Mouse (Mus musculus) CD4-positive, CD25-positive, alpha-beta regulatory T cell, adult 4 months (primary cell): ENCODE data around the gene Hspb7. TPM values are rescaled to one million over a fixed set of nuclear protein-coding genes. Genes with fewer than 3 reads are reported as not detected.

Experiments used
- ATAC-seq: one replicate; pipeline ENCODE4 v1.8.0; 2017
- polyA plus RNA-seq, 2 experiments: library from polyadenylated mRNA; unstranded; fragments of 100-300 nt; shearing (Covaris generic); gene quantifications; one replicate each; pipeline ENCODE4 v1.2.1; 2017

The Hspb7 gene
- polyA plus RNA-seq, 2 experiments from 2014 or later, result not detected

DNA sequence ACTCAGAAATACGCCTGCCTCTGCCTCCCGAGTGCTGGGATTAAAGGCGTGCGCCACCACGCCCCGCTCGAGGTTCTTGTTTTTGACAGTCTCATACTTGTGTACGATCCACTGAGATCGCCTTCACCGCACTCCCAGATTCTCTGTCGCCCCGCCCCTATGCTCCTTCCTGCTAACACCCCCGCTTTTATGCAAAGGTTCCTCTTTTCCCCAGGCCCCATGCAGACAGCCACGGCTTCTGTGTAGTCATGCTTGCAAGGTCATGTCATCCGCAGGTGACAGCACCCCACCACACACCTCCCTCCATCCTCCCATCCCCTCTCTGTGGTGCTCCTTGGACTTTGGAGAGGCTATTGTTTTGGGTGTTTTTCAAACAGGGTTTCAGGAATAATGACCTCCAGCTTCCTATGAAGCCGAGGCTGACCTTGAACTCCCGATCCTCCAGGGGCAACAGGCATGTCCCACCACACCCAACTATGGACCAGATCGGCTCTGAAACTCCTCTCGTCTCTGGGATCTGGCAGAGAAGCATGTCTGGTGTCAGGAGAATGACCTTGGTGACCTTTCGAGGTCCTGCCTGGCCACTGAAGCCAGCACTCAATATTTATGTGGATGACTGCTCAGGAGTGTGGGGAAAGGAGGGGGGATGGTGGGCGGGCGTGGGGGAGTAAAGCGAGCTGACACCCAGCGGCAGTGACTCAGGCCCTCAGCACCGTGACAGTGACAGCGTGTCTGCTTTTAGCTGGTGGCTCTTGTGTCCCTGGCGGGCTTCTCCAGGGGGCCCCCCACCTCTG, 984 bp upstream of the Hspb7 start:
- ATAC-seq, result peak; percentile 45

DNA sequence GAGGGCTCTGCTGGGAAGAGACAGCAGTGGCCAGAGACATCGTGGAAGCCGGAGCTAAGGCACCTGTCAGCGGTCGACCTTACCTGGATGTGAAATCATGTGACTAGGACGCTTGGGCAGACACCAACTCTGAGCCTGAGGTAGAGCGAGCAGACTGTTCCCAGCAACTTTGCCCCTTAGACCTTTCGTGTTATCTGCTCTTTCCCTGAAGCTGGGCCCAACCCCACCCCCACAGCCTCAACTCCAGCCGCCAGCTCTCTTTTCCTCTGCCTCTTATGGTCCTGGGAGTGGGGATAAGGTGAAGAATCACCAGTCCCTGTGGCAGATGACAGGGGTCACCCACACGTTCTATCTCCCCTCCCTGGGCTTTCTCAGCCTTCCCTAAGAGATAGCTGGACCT, 307 bp downstream of the Hspb7 start:
- no peak for ATAC-seq

DNA sequence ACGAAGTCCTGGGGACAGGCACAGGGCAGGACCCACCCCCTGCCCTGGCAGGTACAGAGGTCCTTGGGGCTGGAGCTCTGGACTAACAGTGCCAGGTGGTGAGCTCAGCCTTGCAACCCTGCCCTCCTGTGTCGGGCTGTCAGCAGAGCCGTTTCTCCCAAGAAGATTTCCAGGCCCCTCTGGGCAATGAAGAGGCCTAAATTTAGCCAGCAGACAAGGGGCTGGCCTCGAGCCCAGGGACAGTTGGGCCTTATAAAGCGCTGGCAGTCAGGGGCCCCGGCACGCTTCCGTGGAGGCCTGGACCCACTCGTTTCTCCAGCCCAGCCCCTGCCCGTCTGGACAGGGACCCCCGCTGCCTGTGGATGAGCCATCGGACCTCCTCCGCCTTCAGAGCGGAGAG, 844 bp downstream of the Hspb7 start:
- ATAC-seq, result no peak

GRCm38 (mm10) chr4:141422841-141423240, 2.3 kb downstream of the Hspb7 start:
- no peak for ATAC-seq

- no peak for ATAC-seq
These were observed 2.7 kb downstream of the Hspb7 start for GRCm38 (mm10) chr4:141423288-141423687.

DNA sequence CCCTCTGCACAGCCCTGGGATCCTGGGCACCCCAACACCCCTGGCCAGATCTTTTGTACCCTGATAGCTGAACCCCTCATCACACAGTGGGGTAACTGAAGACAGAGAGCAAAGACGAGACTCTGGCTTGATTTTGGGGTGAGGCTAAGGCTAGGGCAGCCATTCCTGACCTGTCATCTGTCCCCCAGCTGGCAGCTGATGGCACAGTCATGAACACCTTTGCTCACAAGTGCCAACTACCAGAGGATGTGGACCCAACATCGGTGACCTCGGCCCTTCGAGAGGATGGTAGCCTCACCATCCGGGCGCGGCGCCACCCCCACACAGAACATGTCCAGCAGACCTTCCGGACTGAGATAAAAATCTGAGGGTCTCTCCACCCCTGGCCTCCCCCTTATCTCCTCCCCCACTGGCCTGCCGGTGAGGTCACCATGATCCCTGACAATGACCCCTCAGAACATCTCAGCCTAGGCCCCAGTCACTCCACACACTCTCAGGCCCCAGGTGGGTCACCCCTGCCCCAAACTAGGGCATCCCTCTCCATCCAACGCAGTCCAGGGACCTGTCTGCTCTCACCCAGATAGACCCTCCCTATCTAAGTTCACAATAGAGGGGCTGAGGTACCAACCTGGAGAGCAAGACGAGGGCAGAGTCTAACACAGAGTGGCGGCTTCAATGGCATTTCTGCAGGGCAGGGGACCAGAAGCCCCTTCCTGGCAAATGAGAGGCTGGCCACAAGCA, 3.3 kb downstream of the Hspb7 start:
- ATAC-seq, result no peak

GRCm38 (mm10) chr4:141425484-141426479, 5.2 kb downstream of the Hspb7 start:
- peak; percentile 90 for ATAC-seq

GRCm38 (mm10) chr4:141426796-141427745, 6.5 kb downstream of the Hspb7 start:
- ATAC-seq, result no peak

DNA sequence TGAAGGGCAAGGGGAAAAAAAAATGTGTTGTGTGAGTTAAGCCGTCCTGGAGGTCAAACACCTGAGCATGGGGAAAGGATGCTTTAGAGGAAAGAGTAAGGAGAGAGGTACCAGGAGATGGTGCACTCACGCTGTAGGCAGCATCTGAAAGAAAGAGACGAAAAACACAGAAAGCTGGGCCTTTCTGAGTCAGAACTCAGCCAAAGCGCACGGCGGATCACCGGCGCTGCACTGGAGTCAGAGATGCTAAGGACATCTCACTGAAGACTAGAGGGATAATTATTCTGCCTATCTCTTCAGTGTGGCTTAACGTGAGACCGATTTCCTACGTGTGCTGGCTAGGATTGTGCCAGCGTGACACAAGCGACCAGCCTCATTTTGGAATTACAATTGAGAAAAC, 7.3 kb downstream of the Hspb7 start:
- ATAC-seq, result no peak

DNA sequence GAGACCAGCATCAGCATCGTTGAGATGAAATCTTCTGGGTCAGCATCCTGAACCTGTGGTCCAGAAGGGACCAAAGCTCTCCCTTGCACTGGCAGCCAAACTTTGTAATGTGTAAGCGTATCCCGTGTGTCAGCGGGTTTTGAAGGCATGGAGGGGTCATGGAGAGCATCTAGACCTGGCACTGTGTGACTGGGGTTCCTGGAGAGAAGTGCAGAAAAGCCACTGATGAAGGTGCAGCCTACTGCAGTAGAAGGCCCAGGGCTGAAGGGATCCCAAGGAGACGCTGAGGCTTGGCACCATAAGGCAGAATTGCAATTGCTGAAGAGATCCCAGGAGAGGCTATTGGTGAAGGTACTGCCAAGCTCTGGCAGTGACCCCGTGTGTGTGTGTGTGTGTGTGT, 8.8 kb downstream of the Hspb7 start:
- no peak for ATAC-seq

GRCm38 (mm10) chr4:141429847-141430246, 9.3 kb downstream of the Hspb7 start:
- no peak for ATAC-seq

- ATAC-seq, result peak; percentile 89
These were observed 10.4 kb downstream of the Hspb7 start for GRCm38 (mm10) chr4:141430997-141431396.

- ATAC-seq, result no peak
These were observed 12.1 kb downstream of the Hspb7 start for GRCm38 (mm10) chr4:141432666-141433065.

DNA sequence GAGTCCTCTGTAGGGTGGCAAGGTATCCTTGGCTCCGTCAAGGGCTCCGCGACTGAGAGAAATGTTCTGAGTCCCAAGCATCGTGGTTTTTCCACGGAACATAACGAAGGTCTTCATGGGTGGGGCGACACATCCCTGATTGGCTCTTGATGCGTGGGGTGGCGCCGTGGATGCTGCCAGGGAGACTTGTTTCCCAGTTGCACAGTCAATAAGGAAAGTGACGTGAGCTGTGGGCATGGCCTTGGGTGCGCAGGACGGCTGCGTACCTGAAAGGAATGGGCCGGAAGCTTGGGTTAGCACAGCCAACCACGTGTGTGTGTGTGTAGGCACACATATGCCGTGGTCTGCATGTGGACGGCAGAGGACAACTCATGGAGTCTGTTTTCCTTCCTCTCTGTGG, 12.6 kb downstream of the Hspb7 start:
- ATAC-seq, result no peak

DNA sequence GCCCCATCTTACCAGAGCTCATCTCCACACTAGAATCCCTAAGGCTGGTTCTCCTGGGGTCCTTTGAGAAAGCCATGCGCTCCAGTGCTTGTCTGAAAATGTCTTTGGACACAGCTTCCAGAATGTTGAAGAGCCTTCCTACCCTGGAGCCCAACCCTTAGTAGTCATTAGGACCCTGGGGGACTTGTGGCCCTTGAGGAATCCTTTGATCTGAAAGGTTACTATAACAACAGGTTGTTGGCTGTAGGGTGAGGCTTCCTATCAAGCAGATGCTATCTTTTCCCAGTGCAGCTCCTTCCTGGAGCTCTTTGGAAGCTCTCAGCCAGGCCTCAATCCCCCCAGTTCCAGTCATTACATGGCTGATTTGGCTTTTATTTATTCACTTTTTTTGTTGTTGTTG, 15.4 kb downstream of the Hspb7 start, which contains the start of gene Srarp:
Gene Srarp, minus strand, starts transcription at position 132 of the 400 bp plus-strand sequence.
- no peak for ATAC-seq

DNA sequence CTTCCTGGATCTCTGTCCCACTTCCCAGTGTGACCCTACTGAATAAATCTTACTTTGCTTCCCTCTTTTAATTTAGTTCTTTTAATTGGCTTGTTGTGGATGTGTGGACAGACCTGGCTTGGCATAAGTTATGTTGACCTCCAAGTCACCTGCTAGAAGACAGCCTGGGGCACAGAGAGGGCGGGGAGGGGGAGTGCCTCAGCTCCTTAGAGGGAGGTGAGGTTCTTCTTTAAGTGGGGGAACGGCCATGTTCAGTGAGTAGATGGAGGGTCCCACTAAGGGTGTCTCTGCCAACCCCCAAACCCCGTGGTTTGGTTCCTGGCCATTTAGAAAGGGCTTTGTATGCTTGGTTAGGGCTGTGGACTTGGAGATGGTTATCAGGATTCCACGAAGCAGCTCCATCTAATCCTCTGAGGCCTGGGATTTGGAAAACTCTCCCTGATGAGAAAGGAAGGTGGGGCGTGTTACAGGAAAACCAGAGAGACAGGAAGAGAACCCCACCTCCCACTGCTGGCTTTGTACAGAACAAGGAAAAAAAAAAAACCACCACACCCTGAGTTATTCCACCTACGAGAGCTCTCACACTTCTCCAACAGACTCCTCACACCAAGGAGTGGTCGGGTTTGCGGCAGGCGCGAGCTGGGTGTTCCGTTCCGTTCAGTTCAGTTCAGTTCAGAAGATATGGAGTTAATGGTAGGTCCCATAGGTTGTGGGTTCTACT, 18.7 kb downstream of the Hspb7 start:
- no peak for ATAC-seq

DNA sequence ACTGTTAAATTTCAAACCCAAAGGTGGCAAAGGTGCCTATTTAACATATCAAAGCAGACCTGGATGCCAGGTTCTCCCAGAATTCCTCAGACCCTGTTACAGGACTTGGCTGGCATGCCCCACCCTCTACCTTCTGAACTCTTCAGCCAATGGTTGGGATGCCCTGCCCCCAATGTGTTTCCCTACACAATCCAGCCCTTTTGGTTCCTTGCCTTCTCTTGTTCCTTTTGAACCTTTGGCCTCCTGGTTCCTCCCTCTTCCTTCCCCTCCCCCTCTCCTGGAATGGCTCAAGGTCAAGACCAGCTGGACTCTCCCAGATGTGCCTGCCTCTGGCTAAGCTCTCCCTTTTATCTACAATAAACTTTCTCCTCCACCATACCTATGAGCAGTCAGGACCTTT, 20.3 kb downstream of the Hspb7 start:
- no peak for ATAC-seq

- ATAC-seq, result peak; percentile 25
These were observed 23.3 kb downstream of the Hspb7 start for GRCm38 (mm10) chr4:141443641-141444429.

DNA sequence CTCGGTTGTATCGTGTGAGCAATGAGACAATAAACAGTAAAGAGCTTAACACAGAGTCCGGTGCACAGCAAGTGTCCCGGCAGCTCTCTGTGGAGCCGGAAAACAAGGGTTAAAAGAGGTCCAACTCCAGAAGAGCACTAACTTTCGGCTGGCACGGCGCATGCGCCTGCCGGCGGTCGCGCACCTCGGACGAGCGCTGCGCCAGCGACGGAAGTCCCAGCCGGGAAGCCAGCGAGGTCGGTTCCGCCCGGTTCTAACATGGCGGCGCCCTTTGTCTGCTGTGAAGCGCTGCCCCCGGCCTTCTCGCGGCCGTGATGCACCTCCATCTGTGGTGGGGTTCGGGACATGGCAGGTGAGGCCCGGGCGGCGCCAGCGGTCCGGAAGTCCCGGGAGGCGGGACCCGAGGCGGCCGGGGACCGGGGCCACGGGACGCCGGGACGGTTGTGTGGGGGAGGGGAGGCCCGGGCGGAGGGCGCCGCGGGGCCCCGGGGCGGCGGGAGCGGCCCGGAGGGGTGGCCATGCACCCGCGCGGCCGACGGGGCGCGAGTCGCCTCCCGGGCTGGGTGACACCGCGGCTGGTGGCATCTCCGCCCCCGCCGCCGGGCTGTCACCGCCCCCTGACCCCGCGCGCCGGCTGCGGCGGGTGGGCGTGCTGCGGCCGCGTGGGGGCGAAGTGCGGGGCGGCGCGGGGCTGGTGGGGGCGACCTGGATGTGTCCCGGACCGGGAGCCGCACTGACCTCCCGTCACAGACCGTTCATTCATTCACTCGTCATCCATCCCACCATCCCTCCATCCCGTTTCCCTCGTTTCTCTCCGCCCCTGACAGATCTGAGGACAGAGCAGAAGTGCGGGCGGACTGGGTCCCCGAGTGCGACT, 24.1 kb downstream of the Hspb7 start, which contains the start of gene Zbtb17:
Gene Zbtb17, plus strand, starts transcription at position 204 of the 877 bp plus-strand sequence.
- ATAC-seq, result peak; percentile 91
